Mouse (Mus musculus) CH12.LX (cell line): ENCODE measurements around the gene Ppp4r3b. TPM values are rescaled to one million over a fixed set of nuclear protein-coding genes. Genes with fewer than 3 reads are reported as not detected.

ENCODE experiments used
- DNase-seq: peaks from one replicate; pipeline ENCODE4 v3.0.0-alpha.2; 2013; ENCODE audit errors: extremely low read depth
- H3K27ac ChIP-seq: 2 replicates; pipeline ENCODE4 v1.5.1; 2012; ENCODE audit warnings: low read depth, mild to moderate bottlenecking, control low read depth, moderate library complexity; ENCODE audit not compliant: insufficient read depth
- H3K27me3 ChIP-seq: replicated peaks from 2 replicates; pipeline ENCODE3; 2012; ENCODE audit warnings: inconsistent platforms
- H3K36me3 ChIP-seq, 2 experiments: replicated peaks in 1 of 2; 2 replicates each; pipeline versions ENCODE3 to v1.6.1; 2012; ENCODE audit warnings: inconsistent platforms in 1 of 2, low read length in 1 of 2, mild to moderate bottlenecking in 1 of 2, mixed read lengths in 1 of 2, moderate library complexity in 1 of 2; ENCODE audit not compliant: control insufficient read depth in 1 of 2, insufficient read depth in 1 of 2
- H3K4me1 ChIP-seq, 2 experiments: 2 replicates each; pipeline ENCODE4 v1.6.1; 2012; ENCODE audit warnings: inconsistent platforms in 1 of 2, moderate library complexity in 1 of 2; ENCODE audit not compliant: insufficient read depth in 2 of 2, control insufficient read depth in 1 of 2
- H3K4me2 ChIP-seq: 2 replicates; pipeline ENCODE4 v1.6.1; 2012; ENCODE audit warnings: low read depth, mild to moderate bottlenecking, control low read depth; ENCODE audit not compliant: poor library complexity, insufficient read depth, severe bottlenecking
- H3K4me3 ChIP-seq, 3 experiments: fragments of 150-350 bp in 1 of 3; sonication (generic) in 1 of 3; replicated peaks in 1 of 3; 2 replicates each; pipeline versions ENCODE3 to v1.5.1; 2011 to 2012; ENCODE audit warnings: low read depth in 2 of 3, low read length in 2 of 3, mild to moderate bottlenecking in 2 of 3, moderate library complexity in 2 of 3, control low read depth in 1 of 3, improper control_type of control experiment in 1 of 3, inconsistent platforms in 1 of 3, mixed read lengths in 1 of 3; ENCODE audit not compliant: poor library complexity in 1 of 3
- H3K79me2 ChIP-seq: replicated peaks from 2 replicates; pipeline ENCODE4 v1.6.1; 2012; ENCODE audit warnings: mild to moderate bottlenecking, moderate library complexity; ENCODE audit not compliant: control insufficient read depth, poor library complexity, insufficient read depth, severe bottlenecking; ENCODE audit errors: extremely low read depth
- H3K9ac ChIP-seq: 2 replicates; pipeline ENCODE4 v1.6.1; 2012; ENCODE audit warnings: low read depth, mild to moderate bottlenecking, control low read depth, moderate library complexity; ENCODE audit not compliant: insufficient read depth
- H3K9me3 ChIP-seq: replicated peaks from 2 replicates; pipeline ENCODE3; 2012; ENCODE audit warnings: low read length, inconsistent platforms, mixed read lengths
- BHLHE40 ChIP-seq: IDR thresholded peaks from 2 replicates; pipeline ENCODE4 v1.6.1; 2011; ENCODE audit warnings: mild to moderate bottlenecking, low read depth, low read length, improper control_type of control experiment
- CHD1 ChIP-seq: IDR thresholded peaks from 2 replicates; pipeline ENCODE4 v1.6.1; 2012; ENCODE audit warnings: low read depth, low read length, improper control_type of control experiment, inconsistent platforms
- ETS1 ChIP-seq: conservative IDR thresholded peaks from 2 replicates; pipeline ENCODE4 v1.6.1; 2012; ENCODE audit warnings: low read depth, mild to moderate bottlenecking, inconsistent platforms, low read length, improper control_type of control experiment, moderate library complexity
- IRF4 ChIP-seq: IDR thresholded peaks from 2 replicates; pipeline ENCODE4 v1.6.1; 2014; ENCODE audit warnings: low read depth, mild to moderate bottlenecking, inconsistent platforms, low read length, improper control_type of control experiment
- JUN ChIP-seq: IDR thresholded peaks from 2 replicates; pipeline ENCODE4 v1.6.1; 2011; ENCODE audit warnings: low read depth, mild to moderate bottlenecking, low read length, improper control_type of control experiment, moderate library complexity; ENCODE audit not compliant: insufficient read depth
- MAFK ChIP-seq: IDR thresholded peaks from 2 replicates; pipeline ENCODE4 v1.6.1; 2011; ENCODE audit warnings: low read length, improper control_type of control experiment; ENCODE audit not compliant: insufficient replicate concordance
- MAZ ChIP-seq: IDR thresholded peaks from 2 replicates; pipeline ENCODE4 v1.6.1; 2012; ENCODE audit warnings: low read depth, mild to moderate bottlenecking, inconsistent platforms, low read length, improper control_type of control experiment, moderate library complexity
- MEF2A ChIP-seq: IDR thresholded peaks from 2 replicates; pipeline ENCODE4 v1.6.1; 2014; ENCODE audit warnings: low read depth, mild to moderate bottlenecking, inconsistent platforms, low read length, improper control_type of control experiment, borderline replicate concordance
- MXI1 ChIP-seq: IDR thresholded peaks from 2 replicates; pipeline ENCODE4 v1.6.1; 2011; ENCODE audit warnings: mild to moderate bottlenecking, low read depth, low read length, improper control_type of control experiment
- NELFE ChIP-seq: IDR thresholded peaks from 2 replicates; pipeline ENCODE4 v1.6.1; 2011; ENCODE audit warnings: low read depth, low read length, improper control_type of control experiment
- PAX5 ChIP-seq: IDR thresholded peaks from 2 replicates; pipeline ENCODE4 v1.6.1; 2012; ENCODE audit warnings: low read length, inconsistent platforms, mixed read lengths
- RAD21 ChIP-seq: IDR thresholded peaks from 2 replicates; pipeline ENCODE4 v1.6.1; 2011; ENCODE audit warnings: low read depth, mild to moderate bottlenecking, low read length, improper control_type of control experiment, moderate library complexity
- SIN3A ChIP-seq: IDR thresholded peaks from 2 replicates; pipeline ENCODE4 v1.6.1; 2012; ENCODE audit warnings: low read length, improper control_type of control experiment, inconsistent platforms
- TBP ChIP-seq: conservative IDR thresholded peaks from 2 replicates; pipeline ENCODE4 v1.6.1; 2011; ENCODE audit warnings: low read depth, low read length, improper control_type of control experiment
- UBTF ChIP-seq: IDR thresholded peaks from 2 replicates; pipeline ENCODE4 v1.6.1; 2012; ENCODE audit warnings: low read depth, mild to moderate bottlenecking, inconsistent platforms, low read length, improper control_type of control experiment, moderate library complexity
- USF1 ChIP-seq: IDR thresholded peaks from 2 replicates; pipeline ENCODE4 v1.6.1; 2014; ENCODE audit warnings: low read depth, mild to moderate bottlenecking, inconsistent platforms, low read length, improper control_type of control experiment
- USF2 ChIP-seq: conservative IDR thresholded peaks from 2 replicates; pipeline ENCODE4 v1.6.1; 2011; ENCODE audit warnings: low read depth, low read length, improper control_type of control experiment
- ZMIZ1 ChIP-seq: IDR thresholded peaks from 2 replicates; pipeline ENCODE4 v1.6.1; 2012; ENCODE audit warnings: low read depth, mild to moderate bottlenecking, inconsistent platforms, low read length, improper control_type of control experiment
- dilution Hi-C: fragments of 300-500 bp; cut with MboI; formaldehyde crosslinking; loops from 2 replicates; pipeline ENCODE4 v1.14.3; 2020; ENCODE audit warnings: low sequenced_read_pairs; ENCODE audit not compliant: extremely low pct_unique_long_range_greater_than_20kb, extremely low pct_ligation_motif_present
- in situ Hi-C: fragments of 300-500 bp; cut with MboI; formaldehyde crosslinking; loops from 3 replicates; pipeline ENCODE4 v1.14.3; 2019; ENCODE audit warnings: low sequenced_read_pairs, low pct_ligation_motif_present, low pct_unique_long_range_greater_than_20kb, mixed read lengths
- polyA plus RNA-seq: library from polyadenylated mRNA; unstranded; fragments of >175 nt; gene quantifications from 2 replicates; pipeline ENCODE4 v1.2.1, GENCODE M21; 2012; ENCODE audit warnings: low read depth; ENCODE audit not compliant: insufficient read length
- total RNA-seq, 2 experiments: library from RNA; depleted of rRNA; stranded (reverse); fragments of 300-350 nt in 1 of 2; fragments of >200 nt in 1 of 2; gene quantifications; 2 replicates each; pipeline ENCODE4 v1.2.3; 2012 to 2014

Ppp4r3b gene
- total and polyA plus RNA-seq, 3 experiments = 95.5 to 127 (median 116) TPM

GRCm38 (mm10) chr11:29173125-29173631 lies 488 bp downstream of the Ppp4r3b start (continued):
- TF ChIP-seq ZMIZ1 = no peak
- TF ChIP-seq PAX5 = no peak
- 0 out of 2 replicates have a peak, but pooled peaks have one; percentile 34 for TF ChIP-seq IRF4
- TF ChIP-seq, all 38 proteins: peak for 12

- dilution Hi-C loops = no loop called here
- in situ Hi-C loops = no loop called here
- no peak overlapping the region for H3K27ac ChIP-seq
- H3K4me1 ChIP-seq = peaks cover 3 to 46% of the 10 kb centered on the region in 2 experiments; a peak in 3 of 4 replicates
- H3K9me3 ChIP-seq = peaks cover 2% of the 10 kb centered on the region
- peak overlapping the region; percentile 95 for H3K4me2 ChIP-seq
- peak overlapping the region; percentile 95 for H3K9ac ChIP-seq
- DNase-seq = peak; percentile 21
- peaks cover 41% of the 10 kb centered on the region for H3K79me2 ChIP-seq
- H3K27me3 ChIP-seq = no peaks in the 10 kb centered on the region
- peak overlapping the region; percentile 83 to 99 (median 95) for H3K4me3 ChIP-seq
- H3K36me3 ChIP-seq = peaks cover 2 to 21% of the 10 kb centered on the region in 2 experiments
- TF ChIP-seq MAZ (0 out of 2 replicates have a peak, but pooled peaks have one; percentile 36), MEF2A (no peak), MAFK (no peak), NELFE (no peak), TBP (peak; percentile 19; the same call in 1 of the 2 replicates), BHLHE40 (no peak), RAD21 (no peak), ETS1 (no peak), USF2 (no peak), SIN3A (peak; percentile 3; the same call in 1 of the 2 replicates), MXI1 (no peak), JUN (no peak), CHD1 (0 out of 2 replicates have a peak, but pooled peaks have one; percentile 2), USF1 (no peak), UBTF (no peak), ZMIZ1 (no peak)
These were observed 1.2 kb downstream of the Ppp4r3b start for GRCm38 (mm10) chr11:29173706-29174436.
